Mouse (Mus musculus) small intestine, adult 2 months (tissue): ENCODE data around the gene Hhat. TPM values are rescaled to one million over a fixed set of nuclear protein-coding genes. Genes with fewer than 3 reads are reported as not detected.
A peak's percentile ranks its signal among the peaks of the same experiment; 100 is the strongest.

ENCODE experiments used
- H3K27ac ChIP-seq: fragments of 200-500 bp; 2 replicates; pipeline ENCODE4 v1.5.1; 2012; ENCODE audit warnings: low read depth, low read length, control low read depth, inconsistent platforms; ENCODE audit not compliant: insufficient read depth
- H3K27me3 ChIP-seq: fragments of 200-500 bp; 2 replicates; pipeline ENCODE4 v1.6.1; 2012; ENCODE audit warnings: mild to moderate bottlenecking, moderate library complexity, low read length, inconsistent platforms; ENCODE audit not compliant: control insufficient read depth, insufficient read depth
- H3K36me3 ChIP-seq: fragments of 200-500 bp; 2 replicates; pipeline ENCODE4 v1.6.1; 2012; ENCODE audit warnings: mild to moderate bottlenecking, low read length, control low read depth, inconsistent platforms; ENCODE audit not compliant: control insufficient read depth, insufficient read depth
- H3K4me1 ChIP-seq: fragments of 200-500 bp; 2 replicates; pipeline ENCODE4 v1.6.1; 2012; ENCODE audit warnings: low read length, inconsistent platforms, mixed read lengths; ENCODE audit not compliant: control insufficient read depth, insufficient read depth, insufficient read length
- H3K4me3 ChIP-seq: fragments of 200-500 bp; 2 replicates; pipeline ENCODE4 v1.5.1; 2012; ENCODE audit warnings: low read depth, mild to moderate bottlenecking, control low read depth, inconsistent platforms, low read length, moderate library complexity
- CTCF ChIP-seq: fragments of 200-500 bp; IDR thresholded peaks from 2 replicates; pipeline ENCODE4 v1.5.1; 2012; ENCODE audit warnings: low read depth, mild to moderate bottlenecking, control low read depth, inconsistent platforms, low read length, moderate library complexity, mixed read lengths; ENCODE audit not compliant: insufficient replicate concordance, insufficient read length; ENCODE audit errors: extremely low read depth
- POLR2A ChIP-seq: fragments of 200-500 bp; IDR thresholded peaks from 2 replicates; pipeline ENCODE4 v1.6.1; 2012; ENCODE audit warnings: low read depth, mild to moderate bottlenecking, control low read depth, inconsistent platforms, low read length, moderate library complexity
- WGBS: fragments of 180-500 bp; shearing (Covaris S2); methylation state at CpG from one replicate; pipeline ENCODE4 v1.1.7; 2018; 5-methylcytosine and 5-hydroxymethylcytosine counted together
- polyA plus RNA-seq: library from polyadenylated mRNA; depleted of rRNA; stranded (reverse); fragments of >200 nt; gene quantifications from 2 replicates; pipeline ENCODE4 v1.2.3, GENCODE M21; 2012

Gene Hhat
- polyA plus RNA-seq, 1 experiment, result 3.1 TPM

DNA sequence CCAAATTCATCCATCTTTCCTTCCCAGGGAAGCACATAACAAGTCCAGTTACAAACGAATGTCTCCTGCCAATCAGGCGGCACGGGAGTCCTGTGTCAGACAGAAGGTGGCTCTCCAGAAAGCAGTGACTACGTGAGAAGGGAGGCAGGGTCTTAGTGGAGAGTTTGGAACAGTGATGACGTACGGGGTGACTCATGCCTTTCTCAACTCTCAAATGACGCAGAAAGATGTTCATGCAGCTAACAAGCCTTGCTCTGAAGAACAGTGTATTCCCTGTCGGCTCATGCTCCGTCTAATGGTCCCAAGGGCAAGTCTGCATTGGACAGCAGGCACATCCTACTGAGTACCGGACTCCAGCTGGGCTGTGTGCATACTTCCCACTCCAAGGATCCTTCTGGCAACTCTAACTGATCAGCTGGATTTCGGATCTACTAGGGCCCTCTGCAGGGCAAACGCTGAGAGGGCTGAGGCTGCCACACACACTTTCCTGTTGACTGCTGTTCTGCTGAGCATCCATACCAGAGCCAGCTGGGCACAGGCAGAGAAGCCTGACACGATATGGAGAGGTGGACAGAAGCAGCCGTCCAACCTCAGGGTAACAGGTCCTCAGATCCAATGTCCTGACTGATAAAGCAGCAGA is 245.2 kb downstream of the Hhat start:
- H3K4me3 ChIP-seq, result no peak overlapping the region
- WGBS, result 88% methylated on average over 14 of the region's 14 CpGs
- no peak overlapping the region for H3K27ac ChIP-seq
- no peaks in the 10 kb centered on the region for H3K36me3 ChIP-seq
- TF ChIP-seq CTCF (no peak), POLR2A (no peak)
- H3K27me3 ChIP-seq, result no peaks in the 10 kb centered on the region
- H3K4me1 ChIP-seq, result no peaks in the 10 kb centered on the region

DNA sequence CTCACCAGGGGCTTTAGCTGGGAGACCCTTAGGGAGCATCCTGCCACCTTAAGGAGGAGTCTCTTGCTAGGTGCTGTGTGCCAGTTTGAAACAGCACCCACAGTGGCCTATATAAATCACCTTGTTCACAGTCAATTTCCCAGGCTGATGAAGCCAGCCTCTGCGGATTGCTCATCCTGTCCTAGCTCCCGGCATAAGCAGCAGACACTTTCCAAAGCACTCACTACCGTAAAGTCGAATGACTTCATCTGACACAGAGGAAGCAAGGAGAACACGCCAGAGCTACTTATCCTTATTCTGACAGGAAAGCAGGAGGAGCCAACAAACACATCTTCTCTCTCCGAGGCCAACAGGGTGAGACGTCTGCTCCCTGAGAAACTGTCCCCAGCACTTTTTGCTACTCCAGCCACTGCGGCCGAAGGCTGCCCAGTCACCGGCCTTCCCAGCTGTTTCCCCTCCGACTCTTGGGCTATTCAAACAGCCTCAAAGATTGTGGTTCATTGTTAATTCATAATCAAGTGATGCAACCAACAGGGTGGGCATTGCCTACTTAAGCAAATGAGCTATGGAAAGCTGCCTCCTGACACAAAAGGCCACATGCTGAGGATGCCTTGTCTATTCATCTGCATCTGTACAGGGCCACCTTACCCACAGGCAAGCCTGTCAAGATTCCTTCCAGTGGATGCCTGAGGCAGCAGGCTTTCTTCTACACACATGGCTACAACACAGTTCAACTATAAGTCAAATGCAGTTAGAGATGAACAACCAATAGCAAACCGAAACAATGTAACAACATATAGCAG is 248.4 kb downstream of the Hhat start:
- Histone ChIP-seq H3K36me3 (no peaks in the 10 kb centered on the region), H3K4me3 (no peak overlapping the region), H3K27me3 (no peaks in the 10 kb centered on the region), H3K27ac (no peak overlapping the region), H3K4me1 (no peaks in the 10 kb centered on the region)
- TF ChIP-seq CTCF (no peak), POLR2A (no peak)
- WGBS, result 79% methylated on average over 12 of the region's 12 CpGs

DNA sequence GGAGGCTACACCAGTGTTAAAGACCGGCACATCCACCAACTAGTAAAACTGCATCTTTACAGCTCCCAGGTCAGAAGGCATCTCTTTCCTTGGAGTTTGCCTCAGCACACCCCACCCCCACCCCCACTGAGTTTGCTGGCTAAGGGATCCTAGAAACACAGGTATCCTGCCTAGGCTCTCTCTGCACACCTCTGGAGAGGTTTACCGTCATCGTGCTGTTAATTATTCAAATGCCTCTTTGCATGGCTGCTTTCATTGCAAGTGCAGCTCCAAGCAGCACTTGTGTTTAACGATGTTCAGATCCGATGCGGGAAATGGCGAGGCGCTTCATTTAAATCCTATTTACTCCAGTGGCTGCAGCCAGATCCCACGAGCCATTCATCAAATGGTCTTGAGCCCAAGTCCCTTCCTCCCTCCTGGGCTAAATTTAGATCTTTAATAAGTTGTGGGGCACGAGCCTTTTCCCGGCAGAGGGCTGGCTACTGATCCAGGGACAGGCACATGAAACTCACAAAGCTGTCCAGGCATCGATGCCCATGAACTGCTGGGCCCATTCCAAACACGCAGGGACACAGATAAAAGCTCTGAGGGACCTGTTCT is 250.1 kb downstream of the Hhat start:
- Histone ChIP-seq H3K4me3 (no peak overlapping the region), H3K27me3 (no peaks in the 10 kb centered on the region), H3K4me1 (peaks cover 4% of the 10 kb centered on the region; the same call in 1 of the 2 replicates), H3K27ac (no peak overlapping the region), H3K36me3 (no peaks in the 10 kb centered on the region)
- 66% methylated on average over 13 of the region's 13 CpGs for WGBS
- no peak for TF ChIP-seq CTCF
- TF ChIP-seq POLR2A, result no peak

DNA sequence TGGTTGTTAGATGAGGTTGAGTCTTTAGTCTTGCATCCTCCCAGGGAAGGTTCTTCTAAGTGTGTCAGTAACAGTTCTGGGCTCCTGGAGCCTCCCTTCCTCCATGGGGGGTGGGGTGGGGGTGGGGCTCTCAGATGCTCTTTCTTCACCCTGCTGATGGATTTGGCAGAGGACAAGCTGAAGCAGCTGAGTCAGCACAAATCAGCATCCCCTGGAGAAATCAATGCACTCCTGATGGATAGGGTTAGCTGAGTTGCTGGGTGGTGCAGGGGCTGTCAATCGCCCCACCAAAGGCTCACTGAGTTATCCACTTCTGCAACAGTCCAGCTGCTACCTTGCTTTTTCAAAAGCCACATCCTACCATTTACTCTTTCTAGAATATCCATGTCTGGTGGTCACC is 251.3 kb downstream of the Hhat start:
- WGBS, result 90% methylated on average over 1 of the region's 1 CpGs
- Histone ChIP-seq H3K27ac (no peak overlapping the region), H3K27me3 (no peaks in the 10 kb centered on the region), H3K4me3 (no peak overlapping the region), H3K36me3 (no peaks in the 10 kb centered on the region), H3K4me1 (peaks cover 6% of the 10 kb centered on the region; the same call in 1 of the 2 replicates)
- TF ChIP-seq POLR2A (no peak), CTCF (no peak)

DNA sequence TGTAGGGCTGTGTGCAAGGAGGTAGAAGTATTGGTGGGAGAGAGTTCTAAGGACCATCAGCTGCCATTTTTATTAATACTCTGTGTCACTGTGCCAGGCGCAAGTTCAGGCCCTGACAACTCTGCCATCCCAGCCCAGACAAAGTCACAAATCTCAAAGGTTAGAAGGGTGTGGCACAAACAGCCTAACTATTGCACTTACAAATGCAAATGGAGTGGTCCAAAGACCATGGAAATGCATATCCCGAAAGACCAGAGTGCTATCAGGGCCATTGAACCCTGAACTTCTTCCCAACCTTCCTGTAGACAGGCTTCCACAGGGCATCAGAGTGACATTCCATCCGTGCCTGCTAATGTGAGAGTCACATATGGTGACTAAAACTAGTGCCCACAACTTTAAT is 255.7 kb downstream of the Hhat start:
- WGBS, result 32% methylated on average over 3 of the region's 3 CpGs
- Histone ChIP-seq H3K4me3 (no peak overlapping the region), H3K27ac (peak overlapping the region; percentile 68), H3K36me3 (no peaks in the 10 kb centered on the region), H3K4me1 (peaks cover 6% of the 10 kb centered on the region; the same call in 1 of the 2 replicates), H3K27me3 (no peaks in the 10 kb centered on the region)
- no peak for TF ChIP-seq POLR2A
- TF ChIP-seq CTCF, result no peak

DNA sequence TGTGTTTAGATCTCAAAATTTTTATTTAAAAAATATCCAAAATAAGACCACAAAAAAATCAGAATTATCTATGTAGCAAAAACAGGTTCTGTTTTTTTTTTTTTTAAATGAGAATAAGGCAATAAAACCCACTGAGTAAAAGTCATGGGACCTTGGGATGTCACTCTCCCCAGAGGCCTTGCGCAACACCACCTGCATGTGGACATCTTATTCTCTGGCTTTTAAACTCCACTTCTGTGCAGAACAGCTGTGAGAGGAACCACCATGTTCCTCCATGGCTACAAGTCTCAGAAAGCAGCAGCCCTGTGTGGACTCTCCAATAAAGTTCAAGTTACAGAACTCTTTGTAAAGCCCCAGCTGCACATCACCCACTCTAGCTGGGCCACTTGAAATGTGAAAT is 258.2 kb downstream of the Hhat start:
- no peak for TF ChIP-seq CTCF
- TF ChIP-seq POLR2A, result no peak
- Histone ChIP-seq H3K4me1 (peaks cover 6% of the 10 kb centered on the region; the same call in 1 of the 2 replicates), H3K4me3 (no peak overlapping the region), H3K36me3 (no peaks in the 10 kb centered on the region), H3K27ac (no peak overlapping the region), H3K27me3 (no peaks in the 10 kb centered on the region)
- 89% methylated on average over 1 of the region's 1 CpGs for WGBS

DNA sequence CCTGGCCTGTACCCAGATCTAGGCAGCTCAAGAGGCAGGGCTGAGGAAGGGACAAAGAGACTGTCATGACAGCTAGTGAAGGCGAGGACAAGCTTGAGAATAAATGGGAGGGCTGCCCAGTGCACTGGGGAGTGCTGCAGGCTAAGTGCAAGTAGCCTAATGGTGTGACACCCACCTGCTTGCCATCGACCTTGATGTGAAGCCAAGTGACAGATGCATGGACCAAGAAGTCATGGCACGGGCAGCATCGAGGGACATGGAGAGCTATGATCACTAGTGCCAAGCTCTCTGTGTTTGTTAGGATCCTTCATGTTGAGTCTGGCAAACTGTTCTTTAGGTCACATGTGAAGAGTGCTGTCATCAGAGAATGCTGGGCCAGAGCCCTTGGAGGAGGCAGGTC is 267.4 kb downstream of the Hhat start:
- 88% methylated on average over 4 of the region's 4 CpGs for WGBS
- Histone ChIP-seq H3K4me3 (no peak overlapping the region), H3K27me3 (no peaks in the 10 kb centered on the region), H3K4me1 (no peaks in the 10 kb centered on the region), H3K27ac (no peak overlapping the region), H3K36me3 (no peaks in the 10 kb centered on the region)
- TF ChIP-seq POLR2A (no peak), CTCF (no peak)
